Mouse (Mus musculus) ES-E14 (cell line): Measurements from ENCODE around the gene Rbm15b.

Experiments
- CHD2 ChIP-seq: IDR thresholded peaks from 2 replicates; pipeline ENCODE4 v1.6.1; 2014; ENCODE audit warnings: mild to moderate bottlenecking, low read depth, low read length, inconsistent platforms
- HCFC1 ChIP-seq: IDR thresholded peaks from 2 replicates; pipeline ENCODE4 v1.6.1; 2012; ENCODE audit warnings: low read length, inconsistent platforms, borderline replicate concordance; ENCODE audit not compliant: insufficient read depth
- MAFK ChIP-seq: IDR thresholded peaks from 2 replicates; pipeline ENCODE4 v1.6.1; 2014; ENCODE audit warnings: mild to moderate bottlenecking, low read depth, low read length, inconsistent platforms; ENCODE audit not compliant: insufficient read depth
- ZC3H11A ChIP-seq: IDR thresholded peaks from 2 replicates; pipeline ENCODE4 v1.6.1; 2012; ENCODE audit warnings: low read depth, mild to moderate bottlenecking, inconsistent platforms, low read length, borderline replicate concordance
- ZNF384 ChIP-seq: IDR thresholded peaks from 2 replicates; pipeline ENCODE4 v1.6.1; 2012; ENCODE audit warnings: low read depth, low read length, inconsistent platforms

DNA sequence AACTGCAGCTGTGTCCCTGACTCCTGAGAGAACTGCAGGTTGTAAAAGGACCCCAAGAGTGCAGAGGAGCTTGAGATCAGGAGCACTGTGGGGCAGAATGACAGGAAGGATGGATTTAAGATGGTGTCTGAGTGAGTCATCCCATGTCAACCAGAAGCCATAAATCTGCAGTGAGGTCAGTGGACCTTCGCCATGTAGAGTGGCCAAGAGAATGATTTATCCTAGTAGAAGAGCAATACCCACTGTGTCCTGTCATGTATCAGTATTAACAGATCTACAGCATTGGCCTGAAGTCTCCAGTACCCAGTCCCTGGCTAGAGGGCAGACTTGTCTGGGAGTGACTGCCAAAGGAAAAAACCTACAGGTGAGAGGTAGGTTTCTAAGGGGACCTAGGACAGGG, 11.7 kb upstream of the Rbm15b start:
- TF ChIP-seq ZNF384 (no peak), CHD2 (no peak), MAFK (no peak), ZC3H11A (no peak), HCFC1 (no peak)
